Mouse (Mus musculus): Measurements from ENCODE around the gene Cox14. TPM values are rescaled to one million over a fixed set of nuclear protein-coding genes. Genes with fewer than 3 reads are reported as not detected.

The Cox14 gene
- total RNA-seq, 2 experiments from 2014 or later: 238 to 271 TPM

DNA sequence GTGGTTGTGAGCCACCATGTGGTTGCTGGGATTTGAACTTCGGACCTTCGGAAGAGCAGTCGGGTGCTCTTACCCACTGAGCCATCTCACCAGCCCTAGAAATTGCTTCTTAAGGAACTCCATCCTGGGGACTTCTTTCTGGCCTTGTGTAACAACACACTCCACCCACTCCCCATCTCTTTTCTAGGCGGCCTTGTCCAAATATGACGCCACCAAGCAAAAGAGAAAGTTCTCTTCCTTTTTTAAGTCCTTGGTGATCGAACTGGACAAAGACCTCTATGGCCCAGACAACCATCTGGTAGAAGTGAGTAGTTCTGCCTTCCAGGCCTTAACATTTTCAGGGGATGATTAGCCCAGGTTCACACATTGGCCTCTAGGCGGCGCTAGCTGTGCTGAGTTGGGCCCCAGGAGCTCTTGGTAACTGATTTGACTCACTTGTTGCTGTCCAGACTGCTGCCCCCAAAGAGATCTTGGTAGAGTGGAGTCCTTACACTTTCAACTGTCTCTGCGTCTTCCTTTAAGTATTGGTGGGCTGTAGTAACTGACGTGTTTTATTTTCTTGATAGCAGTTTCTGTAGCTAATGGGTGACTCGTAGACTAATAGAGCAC, 19.9 kb upstream of the Cox14 start, which contains the start of gene Gm17349:
Gene Gm17349 (minus strand): TSS at position 51 of the 609 bp plus-strand sequence.
- peak; percentile 55 to 77 for DNase-seq

- DNase-seq: no peak
These were observed 17.2 kb upstream of the Cox14 start for GRCm38 (mm10) chr15:99708176-99708575.

DNA sequence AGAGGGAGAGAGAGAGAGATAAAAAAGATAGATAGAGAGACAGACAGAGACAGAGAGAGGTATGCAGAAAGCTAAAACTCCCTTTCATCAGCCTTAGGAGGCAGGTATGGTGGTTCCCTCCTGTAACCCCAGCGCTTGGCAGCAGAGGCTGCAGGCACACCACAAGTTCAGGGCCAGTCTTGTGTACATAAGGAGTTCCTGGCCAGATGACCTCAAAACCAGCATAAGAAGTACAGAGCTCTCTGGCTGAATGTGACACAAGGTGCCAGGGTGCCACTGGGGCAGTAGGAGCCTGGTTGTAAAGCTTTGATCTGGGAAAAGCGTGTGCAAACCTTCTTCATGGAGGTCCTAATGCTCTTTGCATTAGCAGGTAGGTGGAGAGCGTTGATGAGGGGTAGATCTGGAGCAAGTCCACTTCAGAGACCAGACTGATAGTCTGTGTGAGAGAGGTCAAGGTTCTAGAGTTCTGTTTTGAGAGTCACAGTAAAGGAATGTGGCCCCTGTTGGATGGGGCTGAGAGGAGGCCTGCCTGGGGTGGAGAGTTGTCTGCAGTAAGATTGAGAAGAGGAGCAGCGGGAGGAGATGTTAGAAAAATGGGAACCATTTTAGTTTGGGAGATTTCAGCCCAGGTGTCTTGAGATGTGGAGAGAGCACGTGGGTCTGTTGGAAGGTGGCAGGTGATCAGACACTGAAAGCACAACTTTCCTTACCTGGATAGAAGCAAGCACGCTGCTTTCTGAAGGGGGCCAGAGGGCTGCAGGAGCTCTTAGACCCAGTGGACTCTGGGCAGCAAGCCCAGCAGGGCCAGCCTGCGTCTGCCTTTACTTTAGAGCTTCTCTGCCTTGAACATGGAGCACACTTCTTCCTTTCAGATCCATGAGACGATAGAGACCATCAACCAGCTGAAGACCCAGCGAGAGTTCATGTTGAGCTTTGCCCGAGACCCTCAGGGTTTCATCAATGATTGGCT, 14.9 kb upstream of the Cox14 start:
- no peak for DNase-seq

DNA sequence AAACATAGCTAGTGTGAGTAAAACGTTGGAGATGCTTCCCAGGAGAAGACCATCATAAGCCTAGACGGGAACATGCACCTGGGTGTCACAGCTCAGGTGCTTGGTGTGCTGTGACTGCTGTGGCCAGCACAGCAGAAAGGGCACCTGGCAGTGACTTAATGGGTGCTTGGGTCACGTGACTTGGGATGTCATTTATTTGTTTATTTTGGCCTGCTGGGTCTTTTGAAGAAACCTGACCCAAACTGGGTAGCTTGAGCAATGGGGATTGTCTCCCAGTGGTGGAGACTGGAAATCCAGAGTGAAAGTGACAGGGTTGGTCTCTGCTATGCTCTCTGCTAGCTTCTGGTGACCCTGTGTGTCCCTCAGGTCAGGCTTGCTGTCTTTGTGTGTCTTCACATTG, 13.9 kb upstream of the Cox14 start:
- no peak for DNase-seq

DNA sequence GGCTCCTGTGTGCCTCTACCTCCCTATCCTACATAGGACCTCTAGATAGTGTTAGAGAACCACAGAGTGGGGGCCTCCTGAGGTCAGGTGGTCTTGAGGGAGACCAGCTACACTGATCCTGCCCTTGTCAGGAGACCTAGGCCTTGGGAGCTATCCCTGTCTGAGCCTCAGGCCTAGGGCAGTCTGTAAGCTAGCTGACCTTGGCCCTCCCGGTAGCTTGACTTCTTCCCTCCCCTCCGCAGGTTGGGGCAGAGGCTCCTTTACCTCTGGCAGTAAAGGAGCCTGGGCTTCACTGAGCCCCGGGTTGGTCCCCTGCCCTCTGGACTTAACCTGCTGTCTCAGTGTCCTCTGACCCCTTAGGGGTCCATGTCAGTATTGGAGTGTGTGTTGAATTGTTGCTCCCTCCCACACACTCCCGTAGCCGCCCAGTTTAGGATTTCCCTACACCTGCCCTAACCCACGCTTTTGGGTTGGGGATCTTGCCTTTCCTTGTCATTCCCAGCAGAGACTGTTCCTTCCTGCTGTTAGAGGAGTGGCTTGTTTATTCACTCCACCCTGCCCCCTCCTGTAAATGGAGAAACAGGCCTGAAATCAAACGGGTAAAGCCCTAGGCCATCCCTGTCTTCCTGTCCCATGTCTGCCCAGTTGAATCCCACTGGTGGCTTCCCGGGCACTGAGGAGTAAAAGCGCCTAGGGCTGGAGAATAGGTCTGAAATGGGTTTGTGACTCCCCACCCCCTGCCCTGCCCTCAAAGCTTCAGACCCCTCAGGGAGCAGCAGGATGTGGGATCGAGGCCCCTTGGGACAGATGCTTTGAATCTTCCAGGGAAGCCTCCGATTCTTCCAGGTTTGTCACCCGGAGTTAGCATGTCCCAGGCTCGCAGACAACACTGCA, 12.5 kb upstream of the Cox14 start:
- DNase-seq: no peak

GRCm38 (mm10) chr15:99713569-99713968, 11.8 kb upstream of the Cox14 start:
- DNase-seq: no peak

GRCm38 (mm10) chr15:99714206-99714605, 11.2 kb upstream of the Cox14 start:
- DNase-seq: peak; percentile 54 to 65

- peak; percentile 81 to 87 for DNase-seq
These were observed 10.6 kb upstream of the Cox14 start for GRCm38 (mm10) chr15:99714858-99715257.

DNA sequence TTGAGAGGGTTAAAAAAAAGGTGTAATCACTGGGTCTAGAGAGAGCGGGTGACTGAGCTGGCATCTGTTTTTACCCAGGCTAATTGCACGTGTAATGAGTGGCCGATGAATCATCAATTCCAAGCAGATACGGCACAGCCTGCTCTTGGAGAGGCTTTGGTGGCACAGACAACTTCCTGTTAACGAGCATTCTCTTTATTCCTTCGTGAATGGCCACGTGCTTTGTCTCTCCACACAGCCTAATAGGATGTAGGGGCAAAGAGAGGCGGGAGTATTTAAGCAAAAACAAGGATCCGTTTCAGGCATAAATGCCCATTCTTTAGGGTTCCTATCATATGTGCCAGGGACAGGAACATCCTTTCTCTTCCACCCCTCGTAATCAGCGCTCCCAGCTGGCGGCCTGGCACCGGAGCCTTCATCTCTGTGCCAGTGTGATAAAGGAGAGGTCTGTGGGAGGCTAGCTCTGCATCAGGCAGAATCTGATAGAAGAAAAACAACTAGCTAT, 10.0 kb upstream of the Cox14 start:
- peak in 1 of 2 experiments; percentile 38 for DNase-seq

- DNase-seq: no peak
These were observed 9.3 kb upstream of the Cox14 start for GRCm38 (mm10) chr15:99715982-99716746.

- no peak for DNase-seq
These were observed 8.6 kb upstream of the Cox14 start for GRCm38 (mm10) chr15:99716814-99717213.

- DNase-seq: peak; percentile 67 to 74
These were observed 7.8 kb upstream of the Cox14 start, which contains the start of gene Gpd1 for GRCm38 (mm10) chr15:99717386-99718334. Gene Gpd1, plus strand, starts transcription at chr15:99717515.

DNA sequence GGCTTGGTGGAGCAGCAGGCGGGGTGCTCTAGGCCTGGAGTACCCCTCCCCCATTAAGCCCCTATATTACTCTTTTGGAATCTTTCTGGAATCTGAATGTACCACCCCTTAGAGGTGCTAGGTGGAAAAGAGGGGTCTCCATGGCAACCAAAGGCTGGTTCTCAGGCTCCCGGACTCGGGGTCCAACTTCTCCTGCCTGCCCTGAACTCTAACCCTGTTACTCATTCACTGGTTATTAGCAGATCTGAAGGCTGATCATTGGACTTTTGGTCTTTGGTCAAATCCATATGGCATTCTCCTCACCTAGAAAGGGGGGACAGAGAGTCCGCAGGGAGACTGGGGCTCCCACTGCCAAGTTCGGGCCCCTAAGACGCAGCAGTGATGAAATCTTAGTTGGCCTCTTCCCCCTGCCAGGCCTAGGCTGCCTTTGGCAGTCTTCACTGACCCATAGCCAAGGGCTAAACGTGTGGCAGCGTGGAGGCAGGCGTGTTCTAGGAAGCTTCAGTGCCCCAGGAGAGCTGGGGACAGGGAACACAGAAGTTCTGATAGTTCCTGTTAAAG, 6.9 kb upstream of the Cox14 start:
- peak; percentile 45 to 59 for DNase-seq

DNA sequence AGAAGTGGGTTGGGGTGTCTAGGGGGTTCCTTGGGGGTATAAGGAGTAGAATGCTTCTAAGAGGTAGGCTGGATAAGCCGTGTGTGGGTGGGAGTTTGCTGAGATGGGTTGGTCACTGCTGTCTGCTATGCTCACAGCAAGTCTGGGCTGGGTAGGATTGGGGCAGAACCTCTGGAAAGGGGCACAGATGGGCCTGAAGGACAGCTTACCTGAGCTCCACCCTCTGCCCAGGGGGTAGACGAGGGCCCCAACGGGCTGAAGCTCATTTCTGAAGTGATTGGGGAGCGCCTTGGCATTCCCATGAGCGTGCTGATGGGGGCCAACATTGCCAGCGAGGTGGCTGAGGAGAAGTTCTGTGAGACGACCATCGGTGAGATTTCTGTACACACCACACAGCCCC, 5.6 kb upstream of the Cox14 start:
- DNase-seq: no peak

DNA sequence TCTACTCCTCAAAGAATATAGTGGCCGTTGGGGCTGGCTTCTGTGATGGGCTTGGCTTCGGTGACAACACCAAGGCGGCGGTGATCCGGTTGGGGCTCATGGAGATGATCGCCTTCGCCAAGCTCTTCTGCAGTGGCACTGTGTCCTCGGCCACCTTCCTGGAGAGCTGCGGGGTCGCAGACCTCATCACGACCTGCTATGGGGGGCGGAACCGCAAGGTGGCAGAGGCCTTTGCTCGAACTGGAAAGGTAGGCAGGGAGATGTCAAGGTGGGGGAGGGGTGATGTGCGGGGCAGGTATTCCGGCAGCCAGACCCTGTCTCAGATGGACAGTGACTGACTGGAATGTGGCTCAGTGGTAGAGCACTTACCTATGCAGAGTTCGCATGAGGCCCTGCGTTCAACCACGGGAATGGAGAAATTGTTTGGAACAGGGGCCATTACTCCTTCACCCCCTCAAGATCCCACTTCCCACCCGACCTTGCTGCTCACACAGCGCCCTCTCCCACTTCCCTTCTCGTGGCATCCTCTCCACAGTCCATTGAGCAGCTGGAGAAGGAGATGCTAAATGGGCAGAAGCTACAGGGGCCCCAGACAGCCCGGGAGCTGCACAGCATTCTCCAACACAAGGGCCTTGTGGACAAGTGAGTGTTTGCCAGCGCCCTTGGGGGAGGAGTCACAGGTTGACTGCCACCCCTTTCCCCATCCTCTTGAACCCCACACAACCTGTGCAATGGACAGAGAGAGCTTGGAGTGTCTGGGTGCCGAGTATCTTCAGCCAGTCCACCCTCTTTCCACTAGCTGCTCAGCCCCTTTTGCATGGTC, 3.3 kb upstream of the Cox14 start:
- no peak for DNase-seq

DNA sequence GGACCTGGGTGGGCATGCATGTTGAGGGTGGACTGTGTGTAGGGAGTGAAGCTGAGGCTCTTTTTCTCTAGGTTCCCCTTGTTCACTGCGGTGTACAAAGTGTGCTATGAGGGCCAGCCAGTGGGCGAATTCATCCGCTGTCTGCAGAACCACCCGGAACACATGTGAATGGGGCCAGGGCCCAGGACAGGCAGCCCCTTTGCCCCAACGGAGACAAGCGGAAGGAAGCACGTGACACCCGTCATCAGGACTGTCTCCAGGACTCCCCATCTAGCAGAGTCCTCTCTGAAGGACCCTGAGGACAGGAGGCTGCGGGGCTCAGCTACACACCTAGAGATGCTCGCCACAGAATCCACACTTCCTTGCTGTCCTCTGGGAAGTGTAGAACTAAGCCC, 2.3 kb upstream of the Cox14 start:
- peak in 1 of 2 experiments; percentile 40 for DNase-seq

DNA sequence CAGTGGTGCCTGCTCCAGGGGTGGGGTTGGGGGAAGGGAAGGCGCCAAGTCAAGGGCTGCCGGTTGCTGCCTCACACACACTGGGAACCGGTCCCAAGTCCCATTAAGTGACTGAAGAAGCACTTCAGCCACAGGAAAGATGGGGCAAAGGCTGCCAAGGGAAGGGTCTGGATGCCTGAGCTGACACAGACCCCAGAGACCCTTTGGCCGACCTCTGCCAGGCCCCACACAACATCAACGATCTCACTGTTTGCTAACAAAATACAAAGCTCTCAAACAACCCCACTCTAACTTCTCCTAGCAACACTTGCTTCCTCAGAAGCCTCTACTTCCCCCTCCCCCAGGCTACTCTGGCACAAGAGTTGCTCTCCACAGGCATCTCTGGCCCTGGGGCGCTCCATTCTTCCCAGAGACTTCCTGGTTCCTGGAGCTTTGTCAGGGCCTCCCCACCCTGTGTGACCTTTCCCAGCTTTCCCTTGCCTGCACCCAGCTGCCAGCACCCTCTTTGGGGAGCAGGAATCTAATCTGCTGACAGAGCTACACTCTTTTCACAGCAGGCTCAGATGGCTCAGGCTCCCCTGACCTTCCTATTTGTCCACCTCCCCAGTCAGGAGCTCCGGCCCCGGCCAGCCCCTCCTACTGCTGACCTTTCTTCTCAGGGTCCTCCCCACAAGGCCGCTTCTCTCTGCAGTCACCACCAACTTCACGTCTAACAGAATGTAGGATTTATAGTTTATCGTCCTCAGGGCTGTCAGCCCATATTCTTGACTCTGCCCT, 1.7 kb upstream of the Cox14 start:
- peak; percentile 81 to 87 for DNase-seq
